Comparison of ENCODE assay signal across 8 mouse cellular contexts in the genomic region with DNA sequence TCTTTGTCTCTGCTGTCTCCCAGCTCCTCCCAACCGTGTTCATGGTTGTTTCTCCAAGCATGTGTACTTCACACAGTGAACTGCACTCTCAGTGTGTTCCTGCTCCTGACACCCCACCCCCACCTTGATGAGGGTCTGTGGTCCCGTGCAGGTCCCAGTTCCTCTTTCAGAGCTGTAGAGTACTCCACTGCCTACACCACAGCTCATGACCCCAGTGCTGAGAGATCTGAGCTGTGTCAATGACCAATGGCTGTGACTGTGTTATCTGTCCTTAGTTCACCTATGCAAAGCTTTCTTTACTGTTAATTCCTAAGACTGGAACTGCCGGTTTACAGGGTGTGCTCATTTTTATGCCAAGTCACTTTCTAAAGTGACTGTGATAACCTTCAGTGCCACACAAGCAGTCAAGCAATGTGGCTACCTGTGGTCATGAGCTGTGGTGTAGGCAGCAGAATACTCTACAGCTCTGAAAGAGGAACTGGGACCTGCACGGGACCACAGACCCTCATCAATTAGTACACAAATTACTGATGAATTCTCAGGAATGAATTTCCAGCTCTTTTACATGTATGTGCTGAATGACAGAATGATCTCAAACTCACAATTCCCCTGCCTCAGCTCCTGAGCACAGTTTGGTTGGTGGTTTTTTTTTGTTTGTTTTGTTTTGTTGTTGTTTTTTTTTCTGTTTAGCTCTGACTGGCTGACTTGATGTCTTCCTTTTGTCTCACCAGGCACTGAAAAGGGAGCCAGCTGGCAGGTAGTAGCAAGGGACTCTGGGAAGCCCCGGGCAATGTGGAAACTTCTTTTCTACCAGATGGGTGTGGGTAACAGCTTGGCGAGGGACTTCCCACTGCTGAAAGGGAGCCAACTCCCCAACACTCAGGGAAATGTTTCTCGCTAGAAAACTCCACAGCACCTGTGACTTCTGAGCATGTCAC. TPM values are rescaled to one million over a fixed set of nuclear protein-coding genes. Genes with fewer than 3 reads are reported as not detected.
DNase-seq lines count a peak whose midpoint lies in the region.

No protein-coding gene starts in this region.

- DNase-seq in kidney, adult 11 months = peak; percentile 23
- no peak for DNase-seq in kidney, adult 18-20 months
- DNase-seq in brain, embryonic 18.5 days (ENCODE audit: low read depth, low spot score) = peak; percentile 55
- DNase-seq in layer of hippocampus, adult 11-12 months (ENCODE audit: low spot score) = peak; percentile 57
- peak; percentile 46 for DNase-seq in right cerebral cortex, postnatal 14 days
- no peak for DNase-seq in gastrocnemius, postnatal 25 days
- DNase-seq in yolk sac, embryonic 10.5 days (ENCODE audit: low spot score) = no peak
- DNase-seq in heart, adult 9 months (ENCODE audit: low spot score in 2 of 2) = no peak

RNA-seq across cellular contexts. Expression of gene Stat5a, which starts 38.4 kb away (rescaled TPM):
- total RNA-seq in gastrocnemius, postnatal 25 days (2021) = 10 to 100 TPM; 10.9 to 14.8 TPM

RNA-seq across cellular contexts. Expression of gene Stat3, which starts 41.8 kb away (rescaled TPM):
- total RNA-seq in gastrocnemius, postnatal 25 days (2021) = 10 to 100 TPM; 32.5 to 49.5 TPM

RNA-seq across cellular contexts. Expression of gene Stat5b, which starts 47.0 kb away (rescaled TPM):
- total RNA-seq in gastrocnemius, postnatal 25 days (2021) = 100 to 1,000 TPM in 1 of 2 experiments, 10 to 100 TPM in 1; 93.2 to 126 TPM

Comparison
In these comparisons a context has a peak if more than half of its experiments do, and no peak if none do; other contexts are left out.
1. DNase-seq: peak in kidney, adult 11 months (single experiment), brain, embryonic 18.5 days (single experiment), layer of hippocampus, adult 11-12 months (single experiment) and right cerebral cortex, postnatal 14 days (single experiment); none in kidney, adult 18-20 months (single experiment), gastrocnemius, postnatal 25 days (single experiment), yolk sac, embryonic 10.5 days (single experiment) and heart, adult 9 months (0 of 2).